Mouse (Mus musculus) lung, adult 2 months (tissue): ENCODE results near the gene Ugt1a5.
A peak's percentile ranks its signal among the peaks of the same experiment; 100 is the strongest.
"Not testable (repeated sequence)": the region's sequence is repeated elsewhere in the genome, so short reads cannot be mapped to it uniquely, and the experiment has no call there.

Experiments
- CTCF ChIP-seq: fragments of 200-500 bp; IDR thresholded peaks from 2 replicates; pipeline ENCODE4 v1.5.1; 2011; ENCODE audit warnings: mild to moderate bottlenecking, low read length, control low read depth; ENCODE audit not compliant: insufficient read depth
- POLR2A ChIP-seq: fragments of 200-500 bp; IDR thresholded peaks from 2 replicates; pipeline ENCODE4 v1.6.1; 2011; ENCODE audit warnings: low read depth, mild to moderate bottlenecking, control low read depth, low read length, borderline replicate concordance; ENCODE audit errors: extremely low read depth

- peak; percentile 62 for TF ChIP-seq CTCF
- not testable (repeated sequence) for TF ChIP-seq POLR2A
Measured at GRCm38 (mm10) chr1:88143966-88144675, 21.7 kb upstream of the Ugt1a5 start.
